Mouse (Mus musculus) WW6 (cell line): ENCODE measurements around the gene Plxnb2.

Experiments
- DNase-seq: peaks from one replicate; pipeline ENCODE4 v3.0.0-alpha.2; 2013; ENCODE audit warnings: low read depth, low spot score

The Plxnb2 gene

DNA sequence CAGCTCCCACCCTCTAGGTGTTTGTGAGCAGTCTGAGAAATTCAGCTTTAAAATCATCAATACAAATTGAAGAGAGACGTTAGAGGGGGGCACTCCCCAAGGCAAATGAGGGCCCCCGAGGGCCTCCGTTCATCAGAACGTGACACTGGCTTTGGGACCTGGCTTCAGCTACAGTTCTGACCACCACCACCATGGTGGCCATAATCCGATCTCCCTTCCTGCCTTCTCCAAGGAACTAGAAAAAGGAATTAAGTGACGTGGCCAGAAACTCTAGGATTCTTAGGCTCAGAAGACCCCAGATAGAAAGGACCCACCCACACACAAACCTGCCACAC lies 991 bp downstream of the Plxnb2 start:
- DNase-seq, result no peak

DNA sequence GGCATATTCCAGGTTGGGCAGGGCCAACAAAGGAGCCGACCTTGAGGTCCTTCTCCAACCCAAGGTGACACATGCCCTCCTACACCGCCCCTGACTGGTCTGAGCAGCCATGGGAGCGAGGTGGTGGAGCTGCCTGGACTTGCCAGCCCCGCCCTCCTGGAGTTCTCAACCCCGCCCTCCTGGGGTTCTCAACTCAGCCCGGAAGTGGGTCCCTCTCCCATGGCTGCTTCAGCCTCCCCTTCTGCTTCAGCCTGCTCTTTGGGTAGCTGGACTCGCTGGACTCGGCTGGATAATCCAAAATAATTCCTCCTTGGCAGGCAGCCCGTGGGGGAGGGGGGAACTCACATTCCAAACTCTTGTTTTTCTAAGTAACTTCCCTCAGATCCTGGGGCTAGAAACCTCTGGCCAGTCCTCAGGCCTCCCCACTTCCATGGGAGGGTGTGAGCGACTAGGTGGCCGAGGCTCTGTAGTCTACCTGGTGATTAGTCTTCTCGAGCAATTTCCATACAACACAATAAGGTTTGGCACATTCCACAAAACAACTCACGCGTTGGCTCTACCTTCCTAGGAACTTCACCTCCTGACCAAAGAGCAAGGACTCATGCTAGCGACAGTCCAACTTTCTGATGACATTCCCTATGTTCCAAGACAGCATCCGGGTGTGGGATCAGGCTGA lies 1.5 kb downstream of the Plxnb2 start:
- no peak for DNase-seq

DNA sequence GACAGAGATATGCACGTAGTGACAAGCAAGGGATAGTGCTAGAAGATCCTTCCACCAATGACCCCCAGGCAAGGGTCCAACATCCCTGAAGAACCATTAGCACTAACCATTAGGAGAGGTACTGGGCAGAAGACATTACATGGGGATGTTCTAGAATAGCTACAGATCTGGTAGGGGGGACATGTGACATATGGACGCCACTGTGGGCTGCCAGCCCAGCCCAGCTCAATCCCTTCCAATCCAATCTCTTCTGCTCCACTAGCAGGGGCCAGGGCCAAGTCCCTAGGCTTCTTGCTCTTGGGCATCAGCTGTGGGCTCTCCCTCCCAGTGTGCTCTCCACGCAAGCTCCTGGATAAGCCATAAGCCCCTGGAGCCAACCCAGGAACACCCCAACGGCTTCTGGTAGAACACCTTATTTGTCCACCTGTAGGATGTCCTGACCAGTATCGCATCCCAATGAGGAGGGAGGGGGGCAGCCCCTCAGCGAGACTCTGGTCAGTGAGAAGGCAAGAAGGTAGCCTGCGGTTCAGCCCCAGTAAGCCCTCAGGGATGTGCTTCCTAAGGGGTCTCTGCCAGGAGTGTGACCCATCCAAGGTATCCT lies 2.2 kb downstream of the Plxnb2 start:
- no peak for DNase-seq

DNA sequence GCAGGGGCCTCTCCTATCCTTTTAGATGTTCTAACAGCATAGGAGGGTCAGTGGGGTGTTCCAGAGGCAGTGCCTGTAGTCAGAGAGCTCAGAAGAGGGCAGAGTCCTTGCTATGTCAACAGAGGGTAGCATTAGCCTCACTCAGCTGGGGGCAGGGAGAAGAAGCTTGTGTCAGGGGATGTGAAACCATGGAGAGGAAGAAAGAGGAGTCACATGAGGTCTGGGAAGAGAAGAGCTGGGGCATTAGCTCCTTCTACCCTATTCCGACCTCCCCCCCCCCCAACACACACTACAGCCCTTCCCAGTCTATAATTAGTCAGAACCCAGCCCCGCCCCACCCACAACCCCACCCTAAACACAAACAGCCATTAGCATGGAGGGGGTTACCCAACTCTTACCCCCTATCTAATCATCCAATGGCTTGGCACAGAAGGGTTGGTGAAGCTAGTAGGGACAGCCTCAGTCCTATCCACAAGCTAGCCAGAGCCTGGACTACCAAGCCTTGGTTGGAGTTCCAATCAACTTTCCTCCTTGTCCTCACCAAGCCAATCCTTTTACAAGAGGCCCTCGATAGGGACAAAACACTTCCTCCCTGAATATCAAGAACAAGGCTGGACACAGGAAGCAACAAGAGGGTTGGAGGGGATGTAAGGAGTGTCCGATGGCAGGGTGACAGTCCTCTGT lies 2.9 kb downstream of the Plxnb2 start:
- no peak for DNase-seq

DNA sequence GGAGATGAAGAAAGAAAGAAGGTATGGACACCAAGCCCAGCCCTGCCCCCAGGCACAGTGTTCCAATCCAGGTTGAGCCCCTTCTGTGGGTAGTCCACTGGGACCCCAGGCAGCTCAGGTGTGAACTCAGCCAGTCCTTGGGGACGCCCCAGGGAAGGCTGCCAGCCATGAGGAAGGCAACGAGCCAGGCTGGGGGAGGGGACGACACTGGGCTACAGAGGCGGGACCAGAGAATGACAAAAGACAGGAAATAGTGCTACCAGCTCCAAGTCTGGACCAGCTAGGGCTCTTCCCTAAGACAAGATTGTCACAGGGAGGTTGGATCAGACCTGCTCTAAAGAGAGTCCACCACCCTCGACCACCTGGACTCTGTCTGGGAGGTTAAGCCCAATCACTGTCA lies 3.5 kb downstream of the Plxnb2 start:
- DNase-seq, result no peak

DNA sequence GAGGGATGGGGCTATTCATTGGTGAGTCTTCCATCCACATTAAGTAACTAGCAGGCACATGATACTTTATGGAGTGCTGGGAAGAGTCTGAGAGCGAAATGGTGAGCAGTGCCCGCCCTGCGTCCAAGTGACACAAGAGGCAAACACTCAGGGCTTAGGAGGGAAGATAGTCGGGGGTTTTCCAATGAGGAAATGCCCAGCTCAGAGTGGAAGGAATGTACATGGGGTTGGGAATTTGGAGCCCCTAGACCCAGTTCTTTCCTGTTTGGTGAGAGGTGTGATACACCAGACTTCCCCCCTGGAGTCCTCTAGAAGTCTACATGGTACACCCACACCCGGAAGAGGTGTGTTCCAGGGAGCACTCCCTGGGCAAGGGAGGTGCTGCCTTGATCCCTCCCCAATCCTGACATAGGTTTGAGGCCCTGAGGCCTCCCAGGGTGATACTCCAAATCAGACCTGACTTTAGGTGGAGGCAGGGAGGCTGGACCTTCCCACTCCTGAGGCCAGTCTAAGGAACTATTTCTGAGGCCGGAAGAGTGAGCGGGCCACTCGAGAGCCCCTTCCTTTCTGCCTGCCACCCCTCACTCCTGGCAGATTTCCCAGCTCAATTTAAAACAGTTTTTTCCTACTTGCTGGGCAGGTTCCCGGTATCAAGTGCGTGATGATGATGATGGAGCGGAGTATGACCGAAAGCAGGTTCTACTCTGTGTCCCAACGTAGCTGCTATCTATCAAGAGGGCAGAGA lies 5.0 kb downstream of the Plxnb2 start:
- DNase-seq, result no peak

DNA sequence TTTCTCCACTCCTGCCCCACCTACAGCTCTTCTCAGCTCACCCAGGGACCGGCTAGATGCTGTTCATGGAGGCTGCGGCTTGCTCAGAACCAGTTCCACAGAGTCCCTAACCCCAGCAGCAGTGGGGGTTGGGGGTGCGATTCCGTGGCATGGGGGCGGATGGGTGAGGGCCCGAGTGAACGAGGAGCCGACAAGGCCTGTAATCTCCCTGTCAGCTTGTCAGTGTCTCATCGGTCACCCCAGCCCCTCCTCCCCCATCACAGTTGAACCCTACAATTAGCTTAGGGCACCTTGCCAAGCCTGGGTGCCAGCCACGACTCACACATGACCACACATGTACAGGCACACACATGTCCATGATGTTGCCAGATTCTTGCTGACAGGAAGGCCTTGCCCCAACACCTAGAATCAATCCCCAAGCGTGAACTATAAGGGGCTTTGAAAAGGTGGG lies 5.7 kb downstream of the Plxnb2 start:
- no peak for DNase-seq

DNA sequence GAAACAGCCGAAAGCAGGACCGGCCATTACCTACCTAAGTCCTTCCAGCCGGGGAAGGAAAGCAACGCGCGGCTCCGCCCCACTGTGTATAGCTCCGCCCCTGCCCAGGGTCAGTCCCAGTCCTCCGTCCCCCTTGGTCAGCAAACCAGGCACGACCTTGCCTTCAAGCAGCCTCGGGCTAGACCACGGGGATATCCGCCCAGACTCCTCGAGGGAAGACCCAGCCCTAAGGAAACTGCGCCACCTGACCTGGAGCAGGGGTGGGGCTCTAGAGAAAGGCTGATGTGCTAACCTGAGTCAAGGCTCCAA lies 6.7 kb downstream of the Plxnb2 start:
- DNase-seq, result no peak

DNA sequence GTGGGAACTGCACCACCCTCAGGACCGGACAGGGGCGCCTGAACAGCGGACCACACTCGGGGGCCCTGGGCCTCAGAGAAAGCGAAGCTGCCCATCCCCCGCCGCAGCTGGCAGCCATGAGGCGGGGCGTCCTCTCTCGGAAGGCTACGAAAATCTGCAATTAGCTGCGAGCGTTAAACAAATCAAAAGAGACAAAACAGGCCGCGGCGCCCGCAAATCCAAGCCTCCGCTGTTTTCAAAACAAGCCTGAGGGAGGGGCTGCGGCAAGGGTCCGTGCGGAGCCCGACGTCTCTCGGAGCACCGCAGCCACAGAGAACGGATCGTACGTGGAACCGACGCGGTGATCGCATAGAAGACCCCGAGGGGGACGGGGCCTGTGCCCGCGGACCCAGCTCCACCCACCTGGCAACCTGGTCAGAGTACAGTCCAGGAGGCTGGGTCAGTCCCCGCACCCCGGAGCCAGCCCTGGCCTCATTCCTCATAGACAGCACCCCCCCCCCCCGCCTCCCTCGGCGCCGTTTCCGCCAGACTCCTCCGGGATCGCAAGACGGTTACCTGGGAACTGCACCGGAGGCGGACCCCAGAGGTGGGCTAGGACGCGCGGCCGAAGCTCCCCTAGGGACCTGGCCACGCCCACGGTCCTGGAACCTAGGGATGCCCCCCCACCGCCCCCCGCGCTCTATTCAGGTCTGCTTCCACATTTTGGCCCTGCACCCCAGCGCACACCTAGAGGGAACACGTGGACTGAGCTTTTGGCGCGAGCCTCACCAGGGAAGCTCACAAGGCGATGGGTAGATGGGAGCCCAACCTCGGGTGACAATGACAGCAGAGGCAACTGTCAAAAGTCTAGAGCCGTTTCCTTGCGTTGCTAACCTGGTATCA lies 7.3 kb downstream of the Plxnb2 start:
- no peak for DNase-seq

DNA sequence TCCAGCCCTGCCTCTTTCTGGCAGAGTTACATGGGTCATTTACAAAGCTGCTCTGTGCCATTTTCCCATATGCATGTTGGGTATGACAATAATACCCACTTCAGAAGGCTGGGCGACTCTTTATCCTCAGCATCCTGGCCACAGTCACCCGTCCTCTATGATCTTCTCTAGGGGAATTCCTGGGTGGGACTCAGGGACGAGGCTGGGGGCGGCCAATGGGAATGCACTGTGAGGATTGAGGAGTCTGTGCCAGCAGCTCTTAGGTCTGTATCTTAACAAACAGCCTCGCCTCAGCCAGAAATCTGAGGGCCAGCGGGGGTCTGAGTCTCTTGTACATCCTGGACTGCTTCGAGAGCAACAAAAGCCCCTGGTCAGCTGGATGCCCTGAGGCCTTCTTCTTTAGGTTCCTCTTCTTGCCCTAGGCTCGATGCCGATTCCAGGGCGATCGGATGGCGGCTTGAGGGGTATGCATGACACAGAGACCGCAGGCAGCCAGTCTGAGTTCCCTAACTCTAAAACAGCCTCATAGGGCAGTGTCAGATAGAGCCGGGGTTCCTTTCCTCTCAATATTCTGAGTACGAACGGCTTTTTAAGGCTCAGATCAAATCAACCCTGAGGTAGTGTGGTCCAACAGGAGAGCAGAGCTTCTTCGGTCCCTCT lies 8.2 kb downstream of the Plxnb2 start:
- no peak for DNase-seq

DNA sequence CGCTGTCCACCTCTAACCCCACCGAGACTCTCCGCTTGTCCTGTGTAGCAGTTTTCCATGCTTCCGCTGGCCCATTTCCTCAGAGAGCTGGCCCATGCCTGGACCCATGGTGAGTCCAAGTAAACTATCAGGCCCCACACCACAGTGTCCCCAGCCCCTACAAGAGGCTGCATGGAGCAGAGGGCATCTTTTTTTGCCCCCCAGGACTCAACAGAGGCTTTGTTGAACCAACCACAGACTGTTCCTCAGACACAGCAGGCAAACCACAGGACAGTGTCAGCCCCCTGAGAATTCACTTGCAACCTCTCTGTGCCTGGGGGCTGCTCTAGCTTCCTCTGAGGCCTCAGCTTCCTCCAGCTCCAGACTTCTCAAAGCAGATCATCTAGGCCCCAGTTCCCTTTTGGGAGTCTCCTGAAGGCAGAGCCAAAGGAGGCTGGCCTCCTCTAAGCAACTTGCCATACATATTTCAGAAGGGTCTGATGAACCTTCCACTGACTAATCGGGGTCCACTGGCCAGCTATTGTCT lies 9.0 kb downstream of the Plxnb2 start:
- DNase-seq, result no peak

DNA sequence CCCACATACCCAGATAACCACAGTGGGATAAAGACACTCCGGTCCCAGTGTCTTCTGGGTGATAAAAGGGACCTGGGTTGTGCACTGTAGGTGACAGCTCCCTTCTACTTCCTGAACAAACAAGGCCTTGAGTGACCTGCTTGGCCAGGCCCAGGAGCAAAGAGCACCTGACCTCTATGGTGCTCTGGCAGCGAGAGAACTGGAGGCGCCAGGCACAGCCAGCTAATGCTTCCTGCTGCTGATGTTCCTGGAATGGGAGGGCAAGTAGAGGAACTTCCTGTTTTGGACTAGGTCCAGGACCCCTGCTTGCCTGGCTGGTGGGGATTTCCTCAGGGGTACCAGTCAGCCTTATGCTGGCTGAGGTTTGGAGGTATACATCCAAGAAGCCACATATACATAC lies 10.5 kb downstream of the Plxnb2 start:
- no peak for DNase-seq

DNA sequence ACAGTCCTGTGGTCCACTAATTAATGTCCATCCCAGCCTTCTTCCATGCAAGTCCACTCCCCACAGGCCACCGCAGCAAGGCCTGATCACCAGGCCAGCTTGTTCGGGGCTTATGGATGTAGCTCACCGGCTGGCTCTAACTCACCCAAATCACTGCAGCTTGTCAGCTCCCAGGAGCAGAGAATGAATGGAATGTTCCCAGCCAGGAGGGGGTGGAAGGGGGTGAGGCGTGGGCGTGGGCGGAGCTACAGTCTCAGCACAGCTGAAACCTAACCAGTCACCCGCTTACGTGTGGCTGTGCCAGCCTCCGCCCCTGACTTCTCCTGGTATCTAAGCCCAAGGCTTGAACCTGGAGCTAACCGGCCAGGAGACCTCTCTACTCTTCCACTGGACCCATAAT lies 11.2 kb downstream of the Plxnb2 start:
- DNase-seq, result peak; percentile 47

DNA sequence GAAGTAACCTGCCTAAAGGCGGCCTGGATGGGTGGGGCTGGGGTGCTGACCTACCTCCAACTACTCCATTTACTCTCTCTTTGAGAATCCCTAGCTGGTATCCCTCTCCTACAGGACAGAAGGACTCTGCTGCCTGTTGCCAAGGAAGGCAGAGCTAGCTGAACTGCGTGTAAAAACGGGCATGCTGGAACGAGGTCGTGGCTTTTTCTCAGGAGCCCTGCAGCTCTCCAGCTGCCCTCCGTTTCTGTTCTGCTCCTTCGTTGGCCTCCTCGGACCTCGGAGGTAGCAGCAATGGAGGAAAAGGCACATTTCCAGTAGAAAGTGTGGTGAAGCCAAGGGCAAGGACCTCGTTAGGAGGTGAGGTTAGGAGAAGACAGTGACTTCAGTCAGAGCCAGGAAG lies 11.7 kb downstream of the Plxnb2 start:
- no peak for DNase-seq

DNA sequence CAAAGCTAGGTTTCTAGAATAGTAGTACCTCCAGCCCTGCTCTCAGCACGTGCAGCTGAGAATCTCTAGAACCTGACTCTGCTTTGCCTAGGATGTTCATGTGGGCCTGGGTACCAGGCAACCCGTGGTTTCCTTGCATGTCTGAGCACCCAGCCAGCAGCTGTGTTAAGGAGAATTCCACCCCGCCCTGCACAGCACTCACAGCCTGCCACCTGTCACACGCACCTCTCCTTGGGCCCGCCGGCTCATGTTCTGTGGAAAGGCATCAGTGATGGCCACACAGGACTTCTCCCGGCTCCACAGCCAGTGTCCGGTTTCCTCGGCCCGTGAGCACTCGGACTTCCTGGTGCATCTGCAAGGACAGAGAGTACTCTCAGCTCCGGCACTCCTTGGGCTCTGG lies 15.1 kb downstream of the Plxnb2 start:
- DNase-seq, result no peak

DNA sequence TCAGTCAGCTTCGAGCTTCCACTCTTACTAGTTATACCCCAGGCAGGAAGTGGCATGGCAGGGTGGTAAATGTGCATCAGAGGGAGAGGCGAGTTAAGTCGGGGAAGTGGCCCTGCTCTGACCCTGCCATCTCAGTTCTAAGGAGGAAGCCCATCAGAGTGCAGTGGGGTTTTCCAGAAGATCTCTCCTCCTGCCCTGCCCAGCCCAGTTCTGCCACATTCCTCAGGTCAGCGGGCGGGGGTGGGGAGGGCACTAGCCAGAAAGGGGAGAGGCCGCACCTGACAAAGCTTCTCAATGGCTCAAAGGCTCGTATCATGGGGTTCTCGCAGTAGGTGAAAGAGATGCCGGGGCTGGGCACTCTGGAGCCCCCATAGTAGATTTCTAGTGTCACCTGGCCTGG lies 19.2 kb downstream of the Plxnb2 start:
- no peak for DNase-seq

DNA sequence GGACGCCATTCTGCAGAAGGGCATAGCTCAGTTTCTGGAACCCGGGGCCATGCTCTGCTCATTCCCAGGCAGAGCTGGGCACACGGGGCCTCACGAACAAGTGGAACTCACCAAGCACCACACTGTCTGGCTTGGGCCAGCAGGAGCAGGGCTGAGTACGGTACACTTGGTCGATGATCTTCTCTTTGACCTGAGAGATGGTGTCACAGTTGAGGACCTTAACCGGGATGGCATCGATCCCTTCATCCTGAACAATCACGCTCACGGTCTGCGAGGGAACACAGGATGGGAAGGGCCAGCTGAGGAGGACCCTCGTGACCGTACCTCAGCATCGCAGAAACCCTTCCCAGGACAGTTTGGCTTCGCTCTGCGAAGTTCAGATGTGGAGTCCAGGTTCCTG lies 22.1 kb downstream of the Plxnb2 start:
- DNase-seq, result no peak

DNA sequence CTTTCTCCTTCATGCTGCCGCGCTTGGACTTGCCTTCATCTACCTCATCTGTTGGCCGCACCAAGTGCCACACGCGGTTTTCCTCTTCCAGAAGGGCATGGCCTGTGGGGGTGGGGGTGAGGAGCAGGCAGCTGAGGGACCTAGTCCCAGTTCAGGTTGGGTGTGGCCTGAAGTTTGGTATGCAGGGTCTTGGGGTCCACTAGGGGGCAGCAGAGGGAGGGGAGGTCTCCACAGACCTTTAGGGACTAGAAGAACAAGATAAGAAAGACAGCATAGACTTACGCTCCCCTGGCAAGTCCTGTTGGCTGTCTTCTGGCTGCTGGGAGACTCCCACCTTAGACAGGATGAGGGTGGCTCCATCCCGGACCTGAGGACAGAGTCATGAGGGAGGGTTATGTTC lies 22.6 kb downstream of the Plxnb2 start:
- DNase-seq, result peak; percentile 70

DNA sequence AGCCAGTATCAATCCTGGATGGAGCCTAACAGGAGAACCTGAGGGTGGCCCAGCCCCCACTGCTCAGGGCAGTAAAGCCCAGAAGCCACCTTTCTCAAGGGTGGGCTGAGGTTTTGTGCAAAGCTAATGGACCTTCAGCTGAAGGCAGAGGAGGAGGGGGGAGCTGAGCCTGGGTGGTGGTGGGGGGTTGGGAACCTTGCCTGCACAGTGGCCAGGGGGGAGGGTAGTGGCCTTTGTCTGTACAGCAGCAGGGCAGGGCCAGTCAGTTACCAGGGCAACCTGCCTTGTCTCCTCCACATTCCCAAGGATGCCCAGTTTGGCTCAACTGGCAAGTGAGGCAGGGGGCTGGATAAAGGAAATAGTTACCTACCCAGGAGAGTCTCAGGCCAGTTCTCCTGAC lies 28.3 kb downstream of the Plxnb2 start:
- DNase-seq, result no peak

DNA sequence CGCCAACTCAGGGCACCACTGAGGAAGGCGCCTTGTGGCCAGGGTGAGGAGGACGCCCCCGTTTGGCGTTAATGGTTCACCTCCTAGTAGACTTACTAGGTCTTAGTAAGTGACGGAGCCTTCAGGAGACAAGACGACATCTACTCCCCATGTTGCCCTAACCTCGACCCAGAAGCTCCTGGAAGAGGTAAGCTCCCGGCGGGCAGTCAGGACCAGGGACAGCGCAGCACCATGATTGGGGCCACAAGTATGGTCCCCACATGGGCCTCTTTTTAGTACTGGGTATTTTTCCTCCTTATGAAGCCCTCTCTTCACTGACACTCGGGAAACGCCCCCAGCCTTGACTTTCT lies 30.6 kb downstream of the Plxnb2 start:
- no peak for DNase-seq
